Mouse (Mus musculus): ENCODE results near the gene Col10a1.

DNA sequence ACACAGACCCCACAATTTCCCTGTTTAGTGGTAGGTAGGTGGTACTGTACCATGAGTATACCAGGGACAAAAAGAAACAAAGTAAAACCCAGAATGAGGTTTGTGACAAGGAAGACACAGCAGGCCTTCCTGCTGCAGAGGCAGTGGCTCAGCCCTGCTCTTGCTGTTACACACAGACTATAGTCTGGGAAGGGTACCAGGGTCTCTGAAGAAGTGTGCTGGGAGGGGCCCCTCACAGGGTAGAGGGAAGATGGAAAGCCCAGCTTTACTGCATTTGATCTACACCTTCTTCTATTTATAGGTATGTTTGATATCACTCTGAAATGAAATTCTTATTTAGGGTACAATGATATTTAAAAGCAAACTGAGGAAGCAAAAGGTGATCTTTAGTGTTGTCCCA, 26.0 kb upstream of the Col10a1 start:
- TF ChIP-seq POLR2A (IDR thresholded peaks at IDR 0.05; ENCODE audit: extremely low read depth, insufficient read depth, low read length) (no peak), CTCF (IDR thresholded peaks at IDR 0.05; ENCODE audit: extremely low read depth, insufficient read depth, low read length) (no peak)
